Mouse (Mus musculus): Measurements from ENCODE around the gene Mapt.

GRCm38 (mm10) chr11:104332105-104332504, 100.9 kb downstream of the Mapt start:
- TF ChIP-seq POLR2A (IDR thresholded peaks at IDR 0.05; ENCODE audit: low read depth, low read length) (no peak), CTCF (IDR thresholded peaks at IDR 0.05; ENCODE audit: extremely low read depth, insufficient read length, insufficient replicate concordance, low read depth, low read length) (no peak)
